Mouse (Mus musculus): ENCODE measurements around the gene Sbno2.

The Sbno2 gene

DNA sequence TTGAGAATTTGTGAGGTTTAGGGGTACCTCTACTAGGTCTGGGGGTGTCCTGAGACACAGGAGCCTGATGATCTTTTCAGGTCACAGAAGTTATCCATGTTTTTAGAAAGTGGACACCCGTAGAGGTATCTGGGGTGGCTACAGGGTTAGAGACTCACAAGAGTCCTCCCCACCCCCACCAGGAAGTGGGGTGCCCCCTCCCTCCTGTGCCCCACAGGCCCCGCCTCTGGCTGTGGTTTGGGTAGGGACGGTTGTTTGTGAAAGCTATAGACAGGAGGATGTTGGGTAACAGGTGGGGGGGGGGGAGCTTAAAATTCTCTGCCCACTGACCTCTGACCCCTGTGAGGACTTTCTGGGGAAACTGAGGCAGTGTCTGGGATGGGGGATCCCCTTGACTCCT, 88.0 kb downstream of the Sbno2 start:
- DNase-seq (ENCODE audit: low read depth) = peak; percentile 93

DNA sequence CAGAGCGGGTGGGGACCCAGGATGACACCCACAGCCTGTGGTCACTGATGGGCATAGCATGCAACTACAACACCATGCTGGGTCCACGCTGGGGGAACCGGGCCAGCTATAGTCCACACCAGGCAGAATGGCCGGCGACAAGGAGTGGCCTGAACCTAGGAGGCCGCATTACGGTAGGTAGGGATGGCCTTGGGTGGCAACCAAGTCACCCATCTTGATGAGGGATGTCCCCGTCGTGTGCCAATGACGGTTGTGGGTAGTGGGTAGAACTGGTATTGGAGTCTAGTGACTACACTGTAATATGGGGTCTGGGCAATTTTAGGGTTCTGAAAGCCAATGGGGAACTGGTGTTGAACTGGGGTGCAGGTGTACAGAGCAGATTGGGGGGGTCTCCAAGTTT, 88.4 kb downstream of the Sbno2 start:
- DNase-seq (ENCODE audit: low read depth) = peak; percentile 66

GRCm38 (mm10) chr10:80016511-80016910, 88.9 kb downstream of the Sbno2 start, which contains the start of gene Arhgap45:
Gene Arhgap45 (plus strand): TSS chr10:80016653.
- peak; percentile 92 for DNase-seq (ENCODE audit: low read depth)

DNA sequence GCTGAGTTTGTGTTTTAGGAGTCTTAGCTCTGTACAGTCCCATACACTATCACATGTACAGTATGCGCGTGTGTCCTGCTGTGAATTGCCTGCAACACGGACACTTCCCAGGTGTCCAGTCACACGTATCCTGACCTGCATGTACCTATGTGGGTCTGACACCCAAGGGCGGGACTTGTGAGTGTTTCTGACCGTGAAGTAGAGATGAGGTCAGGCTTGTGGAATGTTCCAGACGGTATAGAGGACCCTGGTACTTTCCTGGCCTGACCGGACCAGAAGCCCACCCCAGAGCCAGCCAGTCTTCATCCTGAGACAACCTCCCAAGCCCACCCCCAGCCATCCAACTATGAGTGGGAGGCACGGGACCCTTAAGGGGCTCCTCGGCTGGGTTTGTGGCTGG, 89.8 kb downstream of the Sbno2 start:
- DNase-seq (ENCODE audit: low read depth) = peak; percentile 15

DNA sequence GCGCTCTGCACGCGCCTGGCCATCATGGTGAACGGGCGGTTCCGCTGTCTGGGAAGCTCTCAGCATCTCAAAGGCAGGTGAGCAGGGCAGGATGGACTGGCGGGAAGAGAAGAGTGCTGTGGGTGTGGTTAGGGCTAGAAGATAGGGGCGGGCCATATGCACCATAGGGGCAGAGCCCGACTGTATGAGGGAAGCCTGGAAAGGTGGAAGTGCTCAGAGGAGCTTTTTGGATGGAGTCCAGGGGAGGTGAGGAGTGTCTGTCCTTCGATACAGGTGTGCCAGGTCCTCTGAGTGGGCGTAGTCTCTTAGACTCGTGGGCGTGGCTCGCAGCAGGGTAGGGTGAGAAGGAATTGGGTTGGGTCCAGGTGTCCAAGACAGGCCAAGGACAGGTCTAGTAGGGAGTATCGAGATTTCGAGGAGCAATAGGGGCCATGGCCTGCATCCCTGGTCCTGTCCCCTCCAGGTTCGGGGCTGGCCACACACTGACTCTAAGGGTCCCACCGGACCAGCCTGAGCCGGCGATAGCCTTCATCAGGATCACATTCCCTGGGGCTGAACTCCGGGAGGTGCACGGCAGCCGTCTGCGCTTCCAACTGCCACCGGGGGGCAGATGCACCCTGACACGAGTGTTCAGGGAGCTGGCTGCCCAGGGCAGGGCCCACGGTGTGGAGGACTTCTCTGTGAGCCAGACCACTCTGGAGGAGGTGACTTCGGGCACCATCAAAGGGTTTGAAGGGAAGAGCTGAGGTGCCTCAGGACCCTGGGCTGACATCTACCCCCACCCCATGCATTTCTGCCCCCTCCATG, 90.7 kb downstream of the Sbno2 start:
- DNase-seq (ENCODE audit: low read depth) = peak; percentile 39

GRCm38 (mm10) chr10:80013609-80014008, 91.8 kb downstream of the Sbno2 start:
- no peak for DNase-seq (ENCODE audit: low read depth)

DNA sequence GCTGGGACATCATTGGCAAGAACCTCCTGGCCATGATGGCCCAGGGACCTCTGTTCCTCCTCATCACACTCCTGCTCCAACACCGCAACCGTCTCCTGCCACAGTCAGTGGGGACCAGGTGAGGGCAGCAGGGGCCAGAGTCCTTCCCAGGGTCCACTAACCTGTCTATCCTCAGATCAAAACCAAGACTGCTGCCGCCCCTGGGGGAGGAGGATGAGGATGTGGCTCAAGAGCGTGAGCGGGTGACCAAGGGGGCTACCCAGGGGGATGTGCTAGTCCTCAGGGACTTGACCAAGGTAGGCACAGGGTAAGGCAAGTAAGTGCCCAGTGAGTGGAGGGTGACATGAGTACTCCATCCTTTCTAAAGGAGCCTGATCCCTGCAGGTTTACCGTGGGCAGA, 93.6 kb downstream of the Sbno2 start:
- DNase-seq (ENCODE audit: low read depth) = no peak
